Mouse (Mus musculus): ENCODE data around the gene Pptc7. TPM values are rescaled to one million over a fixed set of nuclear protein-coding genes. Genes with fewer than 3 reads are reported as not detected.

The Pptc7 gene
- total RNA-seq, 1 experiment: 21.1 TPM

- H3K27ac ChIP-seq (ENCODE audit: insufficient read depth, low read depth, low read length, poor library complexity, severe bottlenecking): peak within 1 kb of the TSS; percentile 68
- peak within 1 kb of the TSS; percentile 78 to 83 for H3K4me3 ChIP-seq (ENCODE audit: insufficient read depth in 1 of 2, low read depth in 1 of 2, low read length in 2 of 2, poor library complexity in 1 of 2, severe bottlenecking in 1 of 2)
- peaks cover 13% of the 10 kb centered on the region for H3K36me3 ChIP-seq (ENCODE audit: control insufficient read depth, insufficient read depth, low read length, poor library complexity, severe bottlenecking)
- no peaks in the 10 kb centered on the region for H3K9me3 ChIP-seq (ENCODE audit: control insufficient read depth, insufficient read depth, low read depth, low read length)
- in situ Hi-C loops (cut with MboI; ENCODE audit: low sequenced_read_pairs in 2 of 2, unreplicated experiment in 2 of 2): no loop called here
- peak; percentile 74; the same call in 1 of the 2 replicates for TF ChIP-seq HCFC1 (IDR thresholded peaks at IDR 0.05; ENCODE audit: borderline replicate concordance, insufficient read depth, low read length)
- TF ChIP-seq MAFK (IDR thresholded peaks at IDR 0.05; ENCODE audit: insufficient read depth, low read depth, low read length): no peak
- TF ChIP-seq ZC3H11A (IDR thresholded peaks at IDR 0.05; ENCODE audit: borderline replicate concordance, low read depth, low read length): no peak
- TF ChIP-seq ZNF384 (IDR thresholded peaks at IDR 0.05; ENCODE audit: low read depth, low read length): peak; percentile 71; the same call in 1 of the 2 replicates
- peak; percentile 55; the same call in 1 of the 2 replicates for TF ChIP-seq CHD2 (IDR thresholded peaks at IDR 0.05; ENCODE audit: low read depth, low read length)
- peak within 1 kb of the TSS; percentile 85 for H3K9ac ChIP-seq (ENCODE audit: insufficient read depth, low read depth, low read length, poor library complexity, severe bottlenecking)
- peak; percentile 100 for DNase-seq (ENCODE audit: low read depth, low spot score)
- H3K4me1 ChIP-seq (ENCODE audit: control insufficient read depth in 2 of 2, insufficient read depth in 2 of 2, low read length in 2 of 2, poor library complexity in 1 of 2): peaks cover 5 to 8% of the 10 kb centered on the region in 2 experiments; a peak in 3 of 4 replicates
These were observed 88.1 kb downstream of the Pptc7 start, which contains the start of gene Fam216a for GRCm38 (mm10) chr5:122372192-122372769. TSS of gene Fam216a (minus strand) at chr5:122372364.

- in situ Hi-C loops (cut with MboI; ENCODE audit: low sequenced_read_pairs in 2 of 2, unreplicated experiment in 2 of 2): no loop called here
- no peak for DNase-seq (ENCODE audit: low read depth, low spot score)
- Histone ChIP-seq H3K36me3 (ENCODE audit: control insufficient read depth, insufficient read depth, low read length, poor library complexity, severe bottlenecking) (peaks cover 8% of the 10 kb centered on the region), H3K4me1 (ENCODE audit: control insufficient read depth in 2 of 2, insufficient read depth in 2 of 2, low read length in 2 of 2, poor library complexity in 1 of 2) (peaks cover 5 to 8% of the 10 kb centered on the region in 2 experiments; a peak in 3 of 4 replicates), H3K27ac (ENCODE audit: insufficient read depth, low read depth, low read length, poor library complexity, severe bottlenecking) (peak overlapping the region; percentile 45), H3K9ac (ENCODE audit: insufficient read depth, low read depth, low read length, poor library complexity, severe bottlenecking) (peak overlapping the region; percentile 85), H3K4me3 (ENCODE audit: insufficient read depth in 1 of 2, low read depth in 1 of 2, low read length in 2 of 2, poor library complexity in 1 of 2, severe bottlenecking in 1 of 2) (peak overlapping the region; percentile 78 to 82), H3K9me3 (ENCODE audit: control insufficient read depth, insufficient read depth, low read depth, low read length) (no peaks in the 10 kb centered on the region)
- TF ChIP-seq ZC3H11A (IDR thresholded peaks at IDR 0.05; ENCODE audit: borderline replicate concordance, low read depth, low read length) (no peak), CHD2 (IDR thresholded peaks at IDR 0.05; ENCODE audit: low read depth, low read length) (no peak), MAFK (IDR thresholded peaks at IDR 0.05; ENCODE audit: insufficient read depth, low read depth, low read length) (no peak), ZNF384 (IDR thresholded peaks at IDR 0.05; ENCODE audit: low read depth, low read length) (no peak), HCFC1 (IDR thresholded peaks at IDR 0.05; ENCODE audit: borderline replicate concordance, insufficient read depth, low read length) (no peak)
These were observed 88.7 kb downstream of the Pptc7 start for GRCm38 (mm10) chr5:122372878-122373277.

Other genes with a start within 250 kb of the Pptc7 start
- gene Cux2, start 234.3 kb upstream of the Pptc7 start, total RNA-seq (2012; rRNA removed): 1.8 and 2.9 TPM in 2 replicates
- gene Myl2, start 183.4 kb upstream of the Pptc7 start, total RNA-seq (2012; rRNA removed): 0.89 TPM in 1 of 2 replicates, not detected in the other
- gene Ccdc63, start 143.5 kb upstream of the Pptc7 start, total RNA-seq (2012; rRNA removed): 1.7 and 2.2 TPM in 2 replicates
- gene Ppp1cc, start 126.1 kb upstream of the Pptc7 start, total RNA-seq (2012; rRNA removed): 245 and 265 TPM in 2 replicates
- 35.7 and 39.3 TPM in 2 replicates for gene Hvcn1, start 77.6 kb upstream of the Pptc7 start, total RNA-seq (2012; rRNA removed)
- gene Tctn1, start 19.9 kb upstream of the Pptc7 start, total RNA-seq (2012; rRNA removed): 15.4 and 23.7 TPM in 2 replicates
- 20.5 and 23.9 TPM in 2 replicates for gene Rad9b, start 69.9 kb downstream of the Pptc7 start, total RNA-seq (2012; rRNA removed)
- gene Vps29, start 70.0 kb downstream of the Pptc7 start, total RNA-seq (2012; rRNA removed): 101 and 135 TPM in 2 replicates
- gene Gpn3, start 87.5 kb downstream of the Pptc7 start, total RNA-seq (2012; rRNA removed): 101 and 105 TPM in 2 replicates
- 20.0 and 32.7 TPM in 2 replicates for gene Fam216a, start 88.0 kb downstream of the Pptc7 start, total RNA-seq (2012; rRNA removed)
- 135 and 165 TPM in 2 replicates for gene Arpc3, start 107.5 kb downstream of the Pptc7 start, total RNA-seq (2012; rRNA removed)
- gene Anapc7, start 137.3 kb downstream of the Pptc7 start, total RNA-seq (2012; rRNA removed): 51.8 and 63.2 TPM in 2 replicates
- 372 and 457 TPM in 2 replicates for gene Atp2a2, start 217.9 kb downstream of the Pptc7 start, total RNA-seq (2012; rRNA removed)